Mouse (Mus musculus): Measurements from ENCODE around the gene Marf1. TPM values are rescaled to one million over a fixed set of nuclear protein-coding genes. Genes with fewer than 3 reads are reported as not detected.

The Marf1 gene
- polyA plus RNA-seq, 1 experiment from 2014 or later, result 15.9 TPM

GRCm38 (mm10) chr16:14131838-14132237 is 31.3 kb downstream of the Marf1 start:
- 84% methylated on average over 5 of the region's 5 CpGs for WGBS
- ATAC-seq (ENCODE audit: low FRiP score), result no peak
- H3K36me3 ChIP-seq, result peaks cover 91% of the 10 kb centered on the region

GRCm38 (mm10) chr16:14131376-14131775 is 31.8 kb downstream of the Marf1 start:
- Histone ChIP-seq H3K4me1 (no peaks in the 10 kb centered on the region), H3K27me3 (replicated peaks) (no peaks in the 10 kb centered on the region), H3K27ac (replicated peaks) (no peak overlapping the region), H3K36me3 (peaks cover 90% of the 10 kb centered on the region), H3K4me3 (replicated peaks) (no peak overlapping the region), H3K9ac (replicated peaks) (no peak overlapping the region), H3K9me3 (replicated peaks) (no peaks in the 10 kb centered on the region), H3K4me2 (no peak overlapping the region)
- WGBS, result 88% methylated on average over 3 of the region's 3 CpGs
- ATAC-seq (ENCODE audit: low FRiP score), result no peak

More at GRCm38 (mm10) chr16:14131838-14132237, 31.3 kb downstream of the Marf1 start:
- Histone ChIP-seq H3K9ac (replicated peaks) (no peak overlapping the region), H3K27ac (replicated peaks) (no peak overlapping the region), H3K9me3 (replicated peaks) (no peaks in the 10 kb centered on the region), H3K27me3 (replicated peaks) (no peaks in the 10 kb centered on the region), H3K4me3 (replicated peaks) (no peak overlapping the region), H3K4me2 (no peak overlapping the region), H3K4me1 (no peaks in the 10 kb centered on the region)

GRCm38 (mm10) chr16:14130796-14131195 is 32.4 kb downstream of the Marf1 start:
- Histone ChIP-seq H3K4me3 (replicated peaks) (no peak overlapping the region), H3K36me3 (peaks cover 89% of the 10 kb centered on the region), H3K9me3 (replicated peaks) (no peaks in the 10 kb centered on the region), H3K4me2 (no peak overlapping the region), H3K9ac (replicated peaks) (no peak overlapping the region), H3K27ac (replicated peaks) (no peak overlapping the region), H3K4me1 (no peaks in the 10 kb centered on the region), H3K27me3 (replicated peaks) (no peaks in the 10 kb centered on the region)
- no peak for ATAC-seq (ENCODE audit: low FRiP score)
- WGBS, result 92% methylated on average over 7 of the region's 7 CpGs

- peaks cover 90% of the 10 kb centered on the region for H3K36me3 ChIP-seq
- no peaks in the 10 kb centered on the region for H3K9me3 ChIP-seq (replicated peaks)
- no peak for ATAC-seq (ENCODE audit: low FRiP score)
- H3K4me2 ChIP-seq, result no peak overlapping the region
- no peak overlapping the region for H3K4me3 ChIP-seq (replicated peaks)
- no peaks in the 10 kb centered on the region for H3K27me3 ChIP-seq (replicated peaks)
- H3K9ac ChIP-seq (replicated peaks), result no peak overlapping the region
- H3K27ac ChIP-seq (replicated peaks), result no peak overlapping the region
- no peaks in the 10 kb centered on the region for H3K4me1 ChIP-seq
These were observed 34.2 kb downstream of the Marf1 start for GRCm38 (mm10) chr16:14128977-14129376.

GRCm38 (mm10) chr16:14125253-14125652 is 37.9 kb downstream of the Marf1 start:
- 97% methylated on average over 1 of the region's 1 CpGs for WGBS
- Histone ChIP-seq H3K4me1 (no peaks in the 10 kb centered on the region), H3K36me3 (peaks cover 94% of the 10 kb centered on the region), H3K27ac (replicated peaks) (no peak overlapping the region), H3K9ac (replicated peaks) (no peak overlapping the region), H3K4me2 (no peak overlapping the region), H3K4me3 (replicated peaks) (no peak overlapping the region), H3K27me3 (replicated peaks) (no peaks in the 10 kb centered on the region), H3K9me3 (replicated peaks) (no peaks in the 10 kb centered on the region)
- no peak for ATAC-seq (ENCODE audit: low FRiP score)

- Histone ChIP-seq H3K4me3 (replicated peaks) (no peak overlapping the region), H3K4me2 (no peak overlapping the region), H3K4me1 (no peaks in the 10 kb centered on the region), H3K9me3 (replicated peaks) (no peaks in the 10 kb centered on the region), H3K36me3 (peaks cover 92% of the 10 kb centered on the region), H3K27me3 (replicated peaks) (no peaks in the 10 kb centered on the region), H3K27ac (replicated peaks) (no peak overlapping the region), H3K9ac (replicated peaks) (no peak overlapping the region)
- no peak for ATAC-seq (ENCODE audit: low FRiP score)
- 96% methylated on average over 7 of the region's 7 CpGs for WGBS
These were observed 38.4 kb downstream of the Marf1 start for GRCm38 (mm10) chr16:14124709-14125108.

GRCm38 (mm10) chr16:14123901-14124300 is 39.2 kb downstream of the Marf1 start:
- H3K36me3 ChIP-seq, result peaks cover 86% of the 10 kb centered on the region
- H3K27me3 ChIP-seq (replicated peaks), result no peaks in the 10 kb centered on the region
- no peak overlapping the region for H3K9ac ChIP-seq (replicated peaks)
- no peaks in the 10 kb centered on the region for H3K4me1 ChIP-seq
- no peaks in the 10 kb centered on the region for H3K9me3 ChIP-seq (replicated peaks)
- 81% methylated on average over 2 of the region's 2 CpGs for WGBS
- H3K27ac ChIP-seq (replicated peaks), result no peak overlapping the region
- ATAC-seq (ENCODE audit: low FRiP score), result no peak
- H3K4me3 ChIP-seq (replicated peaks), result no peak overlapping the region
- H3K4me2 ChIP-seq, result no peak overlapping the region

GRCm38 (mm10) chr16:14122586-14122985 is 40.6 kb downstream of the Marf1 start:
- Histone ChIP-seq H3K4me2 (no peak overlapping the region), H3K36me3 (peaks cover 82% of the 10 kb centered on the region), H3K4me3 (replicated peaks) (no peak overlapping the region), H3K27ac (replicated peaks) (no peak overlapping the region), H3K9ac (replicated peaks) (no peak overlapping the region), H3K4me1 (no peaks in the 10 kb centered on the region), H3K27me3 (replicated peaks) (no peaks in the 10 kb centered on the region), H3K9me3 (replicated peaks) (no peaks in the 10 kb centered on the region)
- no peak for ATAC-seq (ENCODE audit: low FRiP score)

GRCm38 (mm10) chr16:14121563-14121962 is 41.6 kb downstream of the Marf1 start:
- Histone ChIP-seq H3K4me1 (no peaks in the 10 kb centered on the region), H3K9ac (replicated peaks) (no peak overlapping the region), H3K4me3 (replicated peaks) (no peak overlapping the region), H3K27ac (replicated peaks) (no peak overlapping the region), H3K4me2 (no peak overlapping the region), H3K36me3 (peaks cover 85% of the 10 kb centered on the region), H3K9me3 (replicated peaks) (no peaks in the 10 kb centered on the region), H3K27me3 (replicated peaks) (no peaks in the 10 kb centered on the region)
- 97% methylated on average over 7 of the region's 7 CpGs for WGBS
- no peak for ATAC-seq (ENCODE audit: low FRiP score)

GRCm38 (mm10) chr16:14120941-14121340 is 42.2 kb downstream of the Marf1 start:
- ATAC-seq (ENCODE audit: low FRiP score), result no peak
- Histone ChIP-seq H3K9ac (replicated peaks) (no peak overlapping the region), H3K4me1 (no peaks in the 10 kb centered on the region), H3K27ac (replicated peaks) (no peak overlapping the region), H3K9me3 (replicated peaks) (no peaks in the 10 kb centered on the region), H3K36me3 (peaks cover 86% of the 10 kb centered on the region), H3K4me3 (replicated peaks) (no peak overlapping the region), H3K27me3 (replicated peaks) (no peaks in the 10 kb centered on the region), H3K4me2 (no peak overlapping the region)
- WGBS, result 93% methylated on average over 5 of the region's 5 CpGs

- no peak for ATAC-seq (ENCODE audit: low FRiP score)
- no peaks in the 10 kb centered on the region for H3K4me1 ChIP-seq
- H3K36me3 ChIP-seq, result peaks cover 77% of the 10 kb centered on the region
- no peaks in the 10 kb centered on the region for H3K9me3 ChIP-seq (replicated peaks)
- H3K9ac ChIP-seq (replicated peaks), result no peak overlapping the region
- H3K27ac ChIP-seq (replicated peaks), result no peak overlapping the region
- no peak overlapping the region for H3K4me2 ChIP-seq
- H3K4me3 ChIP-seq (replicated peaks), result no peak overlapping the region
- WGBS, result 92% methylated on average over 2 of the region's 2 CpGs
- no peaks in the 10 kb centered on the region for H3K27me3 ChIP-seq (replicated peaks)
These were observed 45.9 kb downstream of the Marf1 start for GRCm38 (mm10) chr16:14117299-14117698.

- Histone ChIP-seq H3K9ac (replicated peaks) (no peak overlapping the region), H3K27me3 (replicated peaks) (no peaks in the 10 kb centered on the region), H3K4me1 (no peaks in the 10 kb centered on the region), H3K36me3 (peaks cover 82% of the 10 kb centered on the region), H3K27ac (replicated peaks) (no peak overlapping the region), H3K4me3 (replicated peaks) (no peak overlapping the region), H3K9me3 (replicated peaks) (no peaks in the 10 kb centered on the region), H3K4me2 (no peak overlapping the region)
- WGBS, result 95% methylated on average over 3 of the region's 3 CpGs
- no peak for ATAC-seq (ENCODE audit: low FRiP score)
These were observed 50.4 kb downstream of the Marf1 start for GRCm38 (mm10) chr16:14112742-14113141.

GRCm38 (mm10) chr16:14112133-14112532 is 51.0 kb downstream of the Marf1 start:
- WGBS, result 80% methylated on average over 2 of the region's 2 CpGs
- H3K36me3 ChIP-seq, result peaks cover 76% of the 10 kb centered on the region
- ATAC-seq (ENCODE audit: low FRiP score), result no peak

More at GRCm38 (mm10) chr16:14112133-14112532, 51.0 kb downstream of the Marf1 start:
- Histone ChIP-seq H3K27ac (replicated peaks) (no peak overlapping the region), H3K9ac (replicated peaks) (no peak overlapping the region), H3K4me3 (replicated peaks) (no peak overlapping the region), H3K27me3 (replicated peaks) (no peaks in the 10 kb centered on the region), H3K4me1 (no peaks in the 10 kb centered on the region), H3K9me3 (replicated peaks) (no peaks in the 10 kb centered on the region), H3K4me2 (no peak overlapping the region)

Data from neural tube, embryonic 15.5 days (tissue).